Mouse (Mus musculus) E14TG2a.4 (cell line): ENCODE data around the gene Srgn.
"Not testable (repeated sequence)": the region's sequence is repeated elsewhere in the genome, so short reads cannot be mapped to it uniquely, and the experiment has no call there.

Source experiments
- CTCF ChIP-seq: conservative IDR thresholded peaks from 2 replicates; pipeline ENCODE4 v1.5.1; 2014; ENCODE audit warnings: low read length
- POU5F1 ChIP-seq: IDR thresholded peaks from 2 replicates; pipeline ENCODE4 v1.6.1; 2014; ENCODE audit warnings: low read length, borderline replicate concordance

DNA sequence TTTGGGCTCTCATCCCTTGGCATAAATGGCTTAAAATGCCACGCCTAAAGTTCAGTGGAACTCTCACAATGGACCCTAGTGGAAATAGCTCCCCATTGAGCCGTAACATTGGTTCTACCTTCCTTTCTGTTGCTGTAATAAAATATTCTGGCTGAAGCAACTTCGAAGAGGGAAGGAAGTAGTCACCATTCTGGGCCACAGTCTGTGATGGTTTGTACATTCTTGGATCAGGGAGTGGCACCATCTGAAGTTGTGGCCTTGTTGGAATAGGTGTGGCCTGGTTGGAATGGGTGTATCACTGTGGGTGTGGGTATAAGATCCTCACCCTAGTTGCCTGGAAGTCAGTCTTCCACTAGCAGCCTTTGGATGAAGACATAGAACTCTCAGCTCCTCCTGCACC is 35.6 kb downstream of the Srgn start:
- TF ChIP-seq CTCF, POU5F1: not testable (repeated sequence)
